Mouse (Mus musculus) hindbrain, embryonic 14.5 days (tissue): ENCODE data around the gene Sptb. TPM values are rescaled to one million over a fixed set of nuclear protein-coding genes. Genes with fewer than 3 reads are reported as not detected.
A peak's percentile ranks its signal among the peaks of the same experiment; 100 is the strongest.

Source experiments
- ATAC-seq: fragments of 200-750 bp; cut with Nextera tagmentation; 2 replicates; pipeline ENCODE4 v1.8.0; 2017; ENCODE audit warnings: moderate number of reproducible peaks, mild to moderate bottlenecking, moderate TSS enrichment, moderate library complexity; ENCODE audit not compliant: low FRiP score
- DNase-seq: peaks from one replicate; pipeline ENCODE4 v3.0.0-alpha.2; 2015; ENCODE audit warnings: low spot score
- H3K27ac ChIP-seq: fragments of 300-500 bp; sonication (generic); 2 replicates; pipeline ENCODE4 v1.5.1; 2014; ENCODE audit warnings: mild to moderate bottlenecking, moderate library complexity
- H3K27me3 ChIP-seq: fragments of 300-500 bp; sonication (generic); 2 replicates; pipeline ENCODE4 v1.6.1; 2014; ENCODE audit warnings: mild to moderate bottlenecking, low read length, mixed read lengths; ENCODE audit not compliant: control insufficient read depth, insufficient read depth
- H3K36me3 ChIP-seq: fragments of 300-500 bp; sonication (generic); replicated peaks from 2 replicates; pipeline ENCODE4 v1.6.1; 2014; ENCODE audit not compliant: control insufficient read depth, insufficient read depth
- H3K4me1 ChIP-seq: fragments of 300-500 bp; sonication (generic); replicated peaks from 2 replicates; pipeline ENCODE4 v1.6.1; 2014; ENCODE audit warnings: antibody characterized with exemption, low read length, mixed read lengths; ENCODE audit not compliant: control insufficient read depth, insufficient read depth
- H3K4me2 ChIP-seq: fragments of 300-500 bp; sonication (generic); replicated peaks from 2 replicates; pipeline ENCODE4 v1.6.1; 2014; ENCODE audit warnings: mild to moderate bottlenecking, moderate library complexity
- H3K4me3 ChIP-seq: fragments of 300-500 bp; sonication (generic); replicated peaks from 2 replicates; pipeline ENCODE4 v1.5.1; 2014; ENCODE audit warnings: mild to moderate bottlenecking, low read length
- H3K9ac ChIP-seq: fragments of 300-500 bp; sonication (generic); 2 replicates; pipeline ENCODE4 v1.6.1; 2014
- H3K9me3 ChIP-seq: fragments of 300-500 bp; sonication (generic); 2 replicates; pipeline ENCODE4 v1.6.1; 2016; ENCODE audit warnings: low read length; ENCODE audit not compliant: control insufficient read depth
- whole genome bisulfite sequencing: fragments of 180-500 bp; shearing (Covaris S2); extraction: QIAGEN DNeasy Blood & Tissue Kit; methylation state at CpG from one replicate; pipeline ENCODE4 v1.1.7; 2014; 5-methylcytosine and 5-hydroxymethylcytosine counted together
- polyA plus RNA-seq: library from polyadenylated mRNA; unstranded; fragments of >200 nt; fragmentation: Nextera tagmentation; extraction: Ambion mirVana; gene quantifications from 2 replicates; pipeline ENCODE4 v1.2.1, GENCODE M21; 2014

Gene Sptb
- polyA plus RNA-seq, 1 experiment from 2014 or later = 11.3 TPM

GRCm38 (mm10) chr12:76649708-76650687 lies 60.3 kb downstream of the Sptb start:
- peak; percentile 72 for ATAC-seq
- DNase-seq = peak; percentile 68
- Histone ChIP-seq H3K27me3 (no peaks in the 10 kb centered on the region), H3K9ac (no peak overlapping the region), H3K4me3 (no peak overlapping the region), H3K27ac (no peak overlapping the region), H3K9me3 (no peaks in the 10 kb centered on the region), H3K4me2 (no peak overlapping the region), H3K36me3 (no peaks in the 10 kb centered on the region), H3K4me1 (peaks cover 11% of the 10 kb centered on the region)
- 35% methylated on average over 16 of the region's 16 CpGs for WGBS

DNA sequence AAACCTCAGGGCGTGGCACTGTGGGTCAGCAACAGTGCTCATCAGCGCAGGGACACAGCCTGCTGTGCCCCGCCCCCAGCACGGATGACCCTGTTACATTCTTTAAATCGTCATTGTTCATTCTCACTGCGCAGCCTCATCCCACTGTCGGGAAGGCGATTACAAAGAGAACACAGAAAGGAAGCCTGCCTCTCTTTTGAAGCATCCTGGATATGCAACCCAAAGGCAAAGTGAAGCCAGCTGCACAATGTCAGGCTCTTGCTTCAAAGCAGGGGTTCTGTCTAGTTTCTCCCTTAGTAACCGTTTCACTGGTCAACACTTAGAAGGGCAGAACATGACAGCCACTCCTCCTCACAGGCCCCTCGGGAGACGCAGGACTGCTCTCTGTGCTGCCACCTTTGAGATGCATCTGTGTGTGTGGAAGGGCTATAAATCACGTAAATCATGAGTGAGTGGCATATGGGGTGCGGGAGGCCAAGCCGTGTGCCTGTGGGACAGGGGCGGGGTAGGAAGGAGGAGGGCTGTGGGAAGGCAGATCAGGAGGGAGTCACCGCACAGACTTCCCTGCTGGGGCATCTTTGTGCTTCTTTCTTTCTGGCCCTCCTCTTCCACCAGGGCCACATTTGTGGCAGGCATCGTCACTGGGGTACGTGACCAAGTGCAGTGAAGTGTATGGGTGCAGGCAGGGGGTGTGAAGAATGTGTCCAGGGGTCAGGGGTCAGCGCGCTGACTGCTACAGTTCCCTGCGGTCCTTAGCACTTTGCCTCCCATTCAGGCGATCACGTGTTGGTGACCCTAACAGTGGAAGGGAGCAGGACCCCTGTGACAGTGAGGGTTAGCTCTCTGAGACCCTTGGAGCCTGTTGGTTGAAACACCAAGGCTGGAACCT lies 64.9 kb downstream of the Sptb start:
- H3K4me3 ChIP-seq = no peak overlapping the region
- H3K27me3 ChIP-seq = no peaks in the 10 kb centered on the region
- 20% methylated on average over 23 of the region's 23 CpGs for WGBS
- H3K4me2 ChIP-seq = peak overlapping the region; percentile 19
- DNase-seq (no peak), ATAC-seq (peak; percentile 32; the same call in 1 of the 2 replicates)
- peaks cover 15% of the 10 kb centered on the region for H3K4me1 ChIP-seq
- H3K9ac ChIP-seq = peak overlapping the region; percentile 40
- peak overlapping the region; percentile 69 for H3K27ac ChIP-seq
- no peaks in the 10 kb centered on the region for H3K9me3 ChIP-seq
- H3K36me3 ChIP-seq = no peaks in the 10 kb centered on the region

DNA sequence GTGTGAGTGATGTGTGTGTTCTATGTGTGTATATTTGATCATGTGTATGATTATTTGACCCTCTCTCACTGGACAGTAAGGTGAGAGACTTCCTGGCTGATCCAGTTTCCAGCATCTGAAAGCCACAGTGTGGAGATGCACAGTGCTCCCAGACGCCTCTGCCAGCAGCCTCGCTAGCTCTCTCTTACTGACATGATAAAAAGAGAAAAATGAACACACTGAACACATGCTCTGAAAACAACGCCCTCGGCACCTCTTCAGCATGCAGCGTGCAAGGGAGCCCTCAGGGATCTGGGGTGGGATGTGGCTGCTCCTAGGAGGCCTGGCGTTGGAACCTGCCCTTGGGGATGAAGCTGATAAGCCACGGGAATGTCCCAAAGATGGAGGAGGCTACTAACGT lies 66.7 kb downstream of the Sptb start:
- Histone ChIP-seq H3K4me1 (peaks cover 15% of the 10 kb centered on the region), H3K4me2 (no peak overlapping the region), H3K4me3 (no peak overlapping the region), H3K27me3 (no peaks in the 10 kb centered on the region), H3K27ac (peak overlapping the region; percentile 39), H3K9ac (0 out of 2 replicates have a peak overlapping the region, but pooled peaks have one; percentile 2), H3K9me3 (no peaks in the 10 kb centered on the region), H3K36me3 (no peaks in the 10 kb centered on the region)
- no peak for DNase-seq
- WGBS = 49% methylated on average over 8 of the region's 8 CpGs
- ATAC-seq = peak; percentile 28; the same call in 1 of the 2 replicates

GRCm38 (mm10) chr12:76642616-76643015 lies 67.7 kb downstream of the Sptb start:
- no peak overlapping the region for H3K4me2 ChIP-seq
- no peak for ATAC-seq
- H3K4me3 ChIP-seq = no peak overlapping the region
- H3K27ac ChIP-seq = no peak overlapping the region
- H3K9me3 ChIP-seq = no peaks in the 10 kb centered on the region
- no peaks in the 10 kb centered on the region for H3K27me3 ChIP-seq
- no peaks in the 10 kb centered on the region for H3K36me3 ChIP-seq
- 88% methylated on average over 4 of the region's 4 CpGs for WGBS
- no peak for DNase-seq
- H3K9ac ChIP-seq = no peak overlapping the region
- peaks cover 15% of the 10 kb centered on the region for H3K4me1 ChIP-seq

DNA sequence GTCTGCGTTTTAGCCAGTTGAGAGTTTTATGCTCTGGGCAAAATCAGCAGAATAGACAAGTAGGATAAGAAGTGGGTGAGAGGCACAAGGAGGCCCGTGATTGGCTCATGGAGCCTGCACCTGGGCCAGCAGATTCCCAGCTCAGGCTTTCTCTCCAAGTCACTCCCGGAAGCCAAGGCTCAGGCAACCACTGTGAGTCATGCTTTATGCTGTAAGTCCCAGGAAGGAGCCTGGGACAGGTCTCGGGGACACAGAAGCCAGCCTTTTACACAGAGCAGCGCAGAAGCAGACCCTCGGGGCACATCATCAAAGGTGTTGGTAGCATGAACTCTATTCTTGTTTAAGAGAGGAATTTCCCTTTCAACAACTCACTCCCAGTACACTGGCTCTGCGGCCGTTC lies 69.7 kb downstream of the Sptb start:
- no peak overlapping the region for H3K27ac ChIP-seq
- WGBS = 59% methylated on average over 8 of the region's 8 CpGs

GRCm38 (mm10) chr12:76634899-76635693 lies 75.3 kb downstream of the Sptb start:
- H3K4me3 ChIP-seq = no peak overlapping the region
- H3K27ac ChIP-seq = peak overlapping the region; percentile 58
- H3K4me1 ChIP-seq = peaks cover 12% of the 10 kb centered on the region; the same call in 1 of the 2 replicates
- H3K4me2 ChIP-seq = no peak overlapping the region
- no peaks in the 10 kb centered on the region for H3K9me3 ChIP-seq
- H3K27me3 ChIP-seq = no peaks in the 10 kb centered on the region
- H3K36me3 ChIP-seq = no peaks in the 10 kb centered on the region
- WGBS = 40% methylated on average over 15 of the region's 15 CpGs
- peak; percentile 68 for DNase-seq
- H3K9ac ChIP-seq = no peak overlapping the region
- peak; percentile 88 for ATAC-seq

More for the DNA sequence above, 69.7 kb downstream of the Sptb start:
- Histone ChIP-seq H3K27me3 (no peaks in the 10 kb centered on the region), H3K4me2 (no peak overlapping the region), H3K4me3 (no peak overlapping the region), H3K9me3 (no peaks in the 10 kb centered on the region), H3K36me3 (no peaks in the 10 kb centered on the region), H3K9ac (no peak overlapping the region), H3K4me1 (peaks cover 10% of the 10 kb centered on the region)
- DNase-seq (no peak), ATAC-seq (no peak)

DNA sequence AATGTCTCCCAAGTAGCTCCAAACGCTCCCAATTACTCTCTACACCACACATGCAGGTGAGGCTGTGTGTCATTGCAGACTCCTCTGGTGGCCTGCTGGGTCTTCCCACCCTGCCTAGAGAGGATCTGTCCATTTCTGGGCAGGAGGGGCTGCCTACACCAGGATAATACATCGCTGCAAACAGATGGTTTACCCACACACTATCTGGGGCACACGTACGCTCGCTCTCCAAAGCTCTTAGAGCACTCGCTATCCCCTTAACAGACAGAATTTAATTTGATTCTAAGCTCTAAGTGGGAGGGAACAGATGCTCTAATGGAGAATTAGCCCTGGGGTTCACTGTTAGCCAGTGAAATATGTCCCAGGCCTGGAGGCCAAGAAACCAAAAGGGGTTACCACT lies 87.0 kb downstream of the Sptb start:
- no peak overlapping the region for H3K9ac ChIP-seq
- no peak overlapping the region for H3K4me2 ChIP-seq
- no peak overlapping the region for H3K4me3 ChIP-seq
- H3K4me1 ChIP-seq = no peaks in the 10 kb centered on the region
- no peaks in the 10 kb centered on the region for H3K36me3 ChIP-seq
- no peaks in the 10 kb centered on the region for H3K27me3 ChIP-seq
- ATAC-seq (no peak), DNase-seq (no peak)
- no peaks in the 10 kb centered on the region for H3K9me3 ChIP-seq
- no peak overlapping the region for H3K27ac ChIP-seq
- 68% methylated on average over 6 of the region's 6 CpGs for WGBS

DNA sequence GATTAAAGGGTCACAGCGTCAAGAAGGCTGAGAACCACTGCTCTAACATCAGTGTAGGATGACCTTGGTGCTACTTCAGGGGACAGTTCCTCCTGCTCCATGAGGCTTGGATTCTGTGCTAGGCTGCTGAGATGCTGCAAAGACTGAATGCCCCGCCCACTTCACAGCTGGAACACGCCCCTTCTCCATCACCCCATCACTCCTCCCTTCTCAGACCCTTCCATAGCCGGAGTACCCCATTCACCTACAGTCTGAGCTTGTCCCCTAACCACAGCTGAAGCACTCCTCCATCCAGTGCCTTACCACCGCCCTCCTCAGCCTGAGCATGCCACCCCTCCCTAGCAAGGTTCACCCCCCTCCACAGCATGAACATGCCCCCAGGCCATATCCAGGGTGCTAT lies 90.5 kb downstream of the Sptb start:
- no peak for ATAC-seq

More for the DNA sequence above, 90.5 kb downstream of the Sptb start:
- Histone ChIP-seq H3K9me3 (no peaks in the 10 kb centered on the region), H3K4me3 (no peak overlapping the region), H3K9ac (no peak overlapping the region), H3K36me3 (no peaks in the 10 kb centered on the region), H3K4me2 (no peak overlapping the region), H3K27ac (no peak overlapping the region), H3K27me3 (no peaks in the 10 kb centered on the region), H3K4me1 (no peaks in the 10 kb centered on the region)
- 50% methylated on average over 5 of the region's 5 CpGs for WGBS
- DNase-seq = no peak
